Mouse (Mus musculus) midbrain, embryonic 11.5 days (tissue): ENCODE measurements around the gene Prr9. TPM values are rescaled to one million over a fixed set of nuclear protein-coding genes. Genes with fewer than 3 reads are reported as not detected.

ENCODE experiments used
- ATAC-seq: fragments of 200-750 bp; cut with Nextera tagmentation; 2 replicates; pipeline ENCODE4 v1.8.0; 2017; ENCODE audit warnings: moderate TSS enrichment, moderate library complexity; ENCODE audit not compliant: low FRiP score
- DNase-seq: peaks from one replicate; pipeline ENCODE4 v3.0.0; 2015; ENCODE audit warnings: low spot score; ENCODE audit errors: missing footprints
- H3K27ac ChIP-seq: fragments of 300-500 bp; sonication (generic); 2 replicates; pipeline ENCODE4 v1.5.1; 2014; ENCODE audit warnings: low read depth, low read length
- H3K27me3 ChIP-seq: fragments of 300-500 bp; sonication (generic); 2 replicates; pipeline ENCODE4 v1.6.1; 2014; ENCODE audit warnings: mild to moderate bottlenecking, low read length, moderate library complexity, mixed read lengths; ENCODE audit not compliant: control insufficient read depth, insufficient read depth
- H3K36me3 ChIP-seq: fragments of 300-500 bp; sonication (generic); 2 replicates; pipeline ENCODE4 v1.6.1; 2014; ENCODE audit warnings: mild to moderate bottlenecking, low read length, moderate library complexity, mixed read lengths; ENCODE audit not compliant: control insufficient read depth, insufficient read depth
- H3K4me1 ChIP-seq: fragments of 300-500 bp; sonication (generic); 2 replicates; pipeline ENCODE4 v1.6.1; 2014; ENCODE audit warnings: low read length; ENCODE audit not compliant: control insufficient read depth, insufficient read depth
- H3K4me2 ChIP-seq: fragments of 300-500 bp; sonication (generic); 2 replicates; pipeline ENCODE4 v1.6.1; 2014; ENCODE audit warnings: mild to moderate bottlenecking, moderate library complexity
- H3K4me3 ChIP-seq: fragments of 300-500 bp; sonication (generic); 2 replicates; pipeline ENCODE4 v1.5.1; 2014; ENCODE audit warnings: low read depth, low read length
- H3K9ac ChIP-seq: fragments of 300-500 bp; sonication (generic); 2 replicates; pipeline ENCODE4 v1.6.1; 2014; ENCODE audit warnings: low read length
- H3K9me3 ChIP-seq: fragments of 300-500 bp; sonication (generic); 2 replicates; pipeline ENCODE4 v1.6.1; 2016; ENCODE audit warnings: low read length; ENCODE audit not compliant: control insufficient read depth
- WGBS: fragments of 180-500 bp; shearing (Covaris S2); extraction: QIAGEN DNeasy Blood & Tissue Kit; methylation state at CpG from one replicate; pipeline ENCODE4 v1.1.7; 2014; 5-methylcytosine and 5-hydroxymethylcytosine counted together
- polyA plus RNA-seq: library from polyadenylated mRNA; unstranded; fragments of >200 nt; fragmentation: Nextera tagmentation; extraction: Ambion mirVana; gene quantifications from 2 replicates; pipeline ENCODE4 v1.2.1, GENCODE M21; 2014

Gene Prr9
- polyA plus RNA-seq, 1 experiment from 2014 or later = not detected

GRCm38 (mm10) chr3:92111526-92111925 lies 12.2 kb downstream of the Prr9 start:
- Histone ChIP-seq H3K9me3 (no peaks in the 10 kb centered on the region), H3K36me3 (no peaks in the 10 kb centered on the region), H3K27ac (no peak overlapping the region), H3K4me3 (no peak overlapping the region), H3K27me3 (no peaks in the 10 kb centered on the region), H3K4me1 (peaks cover 2% of the 10 kb centered on the region; the same call in 1 of the 2 replicates), H3K4me2 (no peak overlapping the region), H3K9ac (no peak overlapping the region)
- no peak for DNase-seq
- ATAC-seq = no peak

- Histone ChIP-seq H3K36me3 (no peaks in the 10 kb centered on the region), H3K27ac (no peak overlapping the region), H3K9ac (no peak overlapping the region), H3K27me3 (no peaks in the 10 kb centered on the region), H3K4me1 (peaks cover 3% of the 10 kb centered on the region; the same call in 1 of the 2 replicates), H3K4me3 (no peak overlapping the region), H3K9me3 (no peaks in the 10 kb centered on the region), H3K4me2 (no peak overlapping the region)
- ATAC-seq = peak; percentile 70
- DNase-seq = no peak
Observed at GRCm38 (mm10) chr3:92110790-92111189, 13.0 kb downstream of the Prr9 start.

- 10% methylated on average over 6 of the region's 6 CpGs for WGBS
Observed at GRCm38 (mm10) chr3:92106582-92106981, 17.2 kb downstream of the Prr9 start.

GRCm38 (mm10) chr3:92083042-92083441 lies 40.7 kb downstream of the Prr9 start, which contains the start of gene Lor:
Lor (minus strand) TSS chr3:92083142.
- Histone ChIP-seq H3K4me3 (no peak within 1 kb of the TSS; the same call in 1 of the 2 replicates), H3K9me3 (no peaks in the 10 kb centered on the region), H3K4me1 (no peaks in the 10 kb centered on the region), H3K36me3 (no peaks in the 10 kb centered on the region), H3K27ac (no peak within 1 kb of the TSS), H3K9ac (no peak within 1 kb of the TSS), H3K4me2 (peak within 1 kb of the TSS; percentile 89), H3K27me3 (peaks cover 6% of the 10 kb centered on the region; the same call in 1 of the 2 replicates)
- DNase-seq = no peak
- WGBS = 86% methylated on average over 2 of the region's 2 CpGs
- ATAC-seq = no peak

More at GRCm38 (mm10) chr3:92106582-92106981, 17.2 kb downstream of the Prr9 start:
- no peaks in the 10 kb centered on the region for H3K9me3 ChIP-seq
- no peaks in the 10 kb centered on the region for H3K36me3 ChIP-seq
- no peaks in the 10 kb centered on the region for H3K27me3 ChIP-seq
- H3K27ac ChIP-seq = no peak overlapping the region
- H3K4me3 ChIP-seq = no peak overlapping the region
- DNase-seq = peak; percentile 82
- H3K4me2 ChIP-seq = no peak overlapping the region
- no peak overlapping the region for H3K9ac ChIP-seq
- ATAC-seq = peak; percentile 65; the same call in 1 of the 2 replicates
- H3K4me1 ChIP-seq = peaks cover 3% of the 10 kb centered on the region; the same call in 1 of the 2 replicates

GRCm38 (mm10) chr3:92081285-92081931 lies 42.3 kb downstream of the Prr9 start:
- DNase-seq = peak; percentile 95
- ATAC-seq = peak; percentile 73
- WGBS = under 1% methylated on average over 66 of the region's 76 CpGs
- Histone ChIP-seq H3K36me3 (no peaks in the 10 kb centered on the region), H3K27ac (peak overlapping the region; percentile 65), H3K9ac (peak overlapping the region; percentile 73), H3K4me2 (peak overlapping the region; percentile 89), H3K4me3 (peak overlapping the region; percentile 75), H3K4me1 (no peaks in the 10 kb centered on the region), H3K9me3 (no peaks in the 10 kb centered on the region), H3K27me3 (peaks cover 6% of the 10 kb centered on the region; the same call in 1 of the 2 replicates)

- Histone ChIP-seq H3K4me3 (peak overlapping the region; percentile 75), H3K27me3 (peaks cover 6% of the 10 kb centered on the region; the same call in 1 of the 2 replicates), H3K36me3 (no peaks in the 10 kb centered on the region), H3K4me1 (no peaks in the 10 kb centered on the region), H3K9ac (peak overlapping the region; percentile 73), H3K9me3 (no peaks in the 10 kb centered on the region), H3K4me2 (peak overlapping the region; percentile 89), H3K27ac (peak overlapping the region; percentile 65)
- DNase-seq (peak; percentile 96), ATAC-seq (peak; percentile 88)
- under 1% methylated on average over 70 of the region's 82 CpGs for WGBS
Observed at GRCm38 (mm10) chr3:92080462-92081284, 43.1 kb downstream of the Prr9 start.

Other genes with a start within 250 kb of the Prr9 start
- not detected in 2 replicates for gene Pglyrp3, start 109.4 kb downstream of the Prr9 start, polyA plus RNA-seq
- 0.70 and 0.76 TPM in 2 replicates for gene Lor, start 40.8 kb downstream of the Prr9 start, polyA plus RNA-seq
- gene Lelp1, start 18.8 kb upstream of the Prr9 start, polyA plus RNA-seq = not detected in 2 replicates
- gene Sprr2a1, start 91.9 kb upstream of the Prr9 start, polyA plus RNA-seq = not detected in 2 replicates
- not detected in 2 replicates for gene Sprr2a2, start 92.0 kb upstream of the Prr9 start, polyA plus RNA-seq
- gene Sprr2a3, start 161.5 kb upstream of the Prr9 start, polyA plus RNA-seq = not detected in 2 replicates
- gene Sprr2b, start 192.7 kb upstream of the Prr9 start, polyA plus RNA-seq = not detected in 2 replicates
- not detected in 2 replicates for gene Sprr2d, start 215.2 kb upstream of the Prr9 start, polyA plus RNA-seq
- not detected in 2 replicates for gene Sprr2e, start 228.2 kb upstream of the Prr9 start, polyA plus RNA-seq
- gene Sprr2f, start 241.2 kb upstream of the Prr9 start, polyA plus RNA-seq = not detected in 2 replicates